Mouse (Mus musculus) testis, adult 2 months (tissue): ENCODE measurements around the gene Kcnk5.

Experiments used
- CTCF ChIP-seq: fragments of 200-500 bp; IDR thresholded peaks from 2 replicates; pipeline ENCODE4 v1.5.1; 2012; ENCODE audit warnings: low read depth, mild to moderate bottlenecking, inconsistent platforms, low read length, moderate library complexity; ENCODE audit not compliant: control insufficient read depth, insufficient read depth, insufficient replicate concordance
- POLR2A ChIP-seq: fragments of 200-500 bp; IDR thresholded peaks from 2 replicates; pipeline ENCODE4 v1.6.1; 2012; ENCODE audit warnings: low read depth, mild to moderate bottlenecking, inconsistent platforms, low read length, moderate library complexity; ENCODE audit not compliant: control insufficient read depth

DNA sequence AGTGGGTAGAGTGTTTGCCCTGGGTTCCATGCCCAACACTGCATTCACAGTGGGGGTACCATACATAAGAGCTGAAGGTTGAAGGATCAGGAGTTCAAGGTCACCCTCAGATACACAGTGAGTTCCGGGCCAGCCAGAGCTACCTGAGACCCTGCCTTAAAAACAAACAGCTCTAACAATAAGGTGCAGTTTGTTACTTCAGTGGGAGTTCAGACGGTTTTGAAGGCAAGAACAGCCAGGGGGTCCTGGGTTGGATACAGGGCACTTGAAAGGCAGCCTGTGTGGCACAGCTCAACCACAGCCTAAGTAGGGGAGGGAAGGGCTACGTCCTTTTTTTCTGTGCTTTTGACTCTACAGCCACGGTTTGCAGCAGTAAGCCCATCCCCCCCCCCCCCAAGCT, 3.0 kb downstream of the Kcnk5 start:
- TF ChIP-seq CTCF (no peak), POLR2A (no peak)
